Mouse (Mus musculus): ENCODE results near the gene Kdelr1. TPM values are rescaled to one million over a fixed set of nuclear protein-coding genes. Genes with fewer than 3 reads are reported as not detected.

Gene Kdelr1
- 150 and 157 TPM in 2 replicates for polyA plus RNA-seq (2014; fragmentation: Nextera tagmentation; extraction: Ambion mirVana)

GRCm38 (mm10) chr7:45872624-45873023 is at the start of gene Kdelr1:
TSS of gene Kdelr1 (plus strand) at chr7:45872772.
- Histone ChIP-seq H3K9me3 (ENCODE audit: control insufficient read depth, low read depth, low read length) (no peaks in the 10 kb centered on the region), H3K27me3 (ENCODE audit: control insufficient read depth, insufficient read depth, low read length) (0 out of 2 replicates have a peak, but pooled peaks cover 9% of the 10 kb centered on the region), H3K4me3 (ENCODE audit: low read depth, low read length) (peak within 1 kb of the TSS; percentile 76), H3K4me2 (replicated peaks; ENCODE audit: low read depth, low read length) (peak within 1 kb of the TSS; percentile 89), H3K27ac (ENCODE audit: low read length) (peak within 1 kb of the TSS; percentile 93), H3K9ac (replicated peaks; ENCODE audit: low read depth, low read length) (peak within 1 kb of the TSS; percentile 90), H3K36me3 (ENCODE audit: control insufficient read depth, insufficient read depth, low read length) (peaks cover 31% of the 10 kb centered on the region), H3K4me1 (ENCODE audit: control insufficient read depth, insufficient read depth, low read length) (peaks cover 39% of the 10 kb centered on the region; the same call in 1 of the 2 replicates)
- WGBS: 1% methylated on average over 18 of the region's 18 CpGs
- peak; percentile 74 for ATAC-seq (ENCODE audit: insufficient number of reproducible peaks, insufficient read depth, low FRiP score, low read depth)

DNA sequence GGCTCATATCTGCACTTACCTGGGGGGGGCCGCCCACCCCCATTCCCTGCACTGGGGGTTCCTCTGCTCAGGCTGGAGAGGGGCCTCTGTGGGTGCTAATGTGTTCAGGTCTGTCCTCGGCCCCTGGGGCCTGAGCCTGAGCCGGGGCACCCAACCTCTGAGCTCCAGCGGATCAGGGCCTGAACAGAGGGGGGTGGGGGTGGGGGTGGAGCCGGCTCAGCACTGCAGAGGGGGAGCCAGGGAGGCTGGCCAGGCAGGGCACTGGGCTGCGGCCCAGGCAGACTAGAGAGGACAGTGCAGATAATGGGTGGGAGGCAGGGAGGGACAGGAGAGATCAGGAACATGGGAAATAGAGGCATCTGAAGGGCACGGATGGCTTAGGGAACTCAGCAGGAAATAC is 48.0 kb upstream of the Kdelr1 start, which contains the start of gene Kcnj14:
Kcnj14 (minus strand) TSS at position 185 of the 400 bp plus-strand sequence.
- no peak within 1 kb of the TSS for H3K9ac ChIP-seq (replicated peaks; ENCODE audit: low read depth, low read length)
- H3K36me3 ChIP-seq (ENCODE audit: control insufficient read depth, insufficient read depth, low read length): peaks cover 53% of the 10 kb centered on the region
- ATAC-seq (ENCODE audit: insufficient number of reproducible peaks, insufficient read depth, low FRiP score, low read depth): no peak
- no peak within 1 kb of the TSS for H3K4me3 ChIP-seq (ENCODE audit: low read depth, low read length)
- no peak within 1 kb of the TSS for H3K27ac ChIP-seq (ENCODE audit: low read length)
- no peaks in the 10 kb centered on the region for H3K9me3 ChIP-seq (ENCODE audit: control insufficient read depth, low read depth, low read length)
- no peaks in the 10 kb centered on the region for H3K27me3 ChIP-seq (ENCODE audit: control insufficient read depth, insufficient read depth, low read length)
- peaks cover 2% of the 10 kb centered on the region; the same call in 1 of the 2 replicates for H3K4me1 ChIP-seq (ENCODE audit: control insufficient read depth, insufficient read depth, low read length)
- no peak within 1 kb of the TSS for H3K4me2 ChIP-seq (replicated peaks; ENCODE audit: low read depth, low read length)
- WGBS: 69% methylated on average over 7 of the region's 7 CpGs

- Histone ChIP-seq H3K4me3 (ENCODE audit: low read depth, low read length) (no peak overlapping the region), H3K4me1 (ENCODE audit: control insufficient read depth, insufficient read depth, low read length) (peaks cover 7% of the 10 kb centered on the region; the same call in 1 of the 2 replicates), H3K9ac (replicated peaks; ENCODE audit: low read depth, low read length) (no peak overlapping the region), H3K4me2 (replicated peaks; ENCODE audit: low read depth, low read length) (no peak overlapping the region), H3K27ac (ENCODE audit: low read length) (no peak overlapping the region), H3K9me3 (ENCODE audit: control insufficient read depth, low read depth, low read length) (no peaks in the 10 kb centered on the region), H3K36me3 (ENCODE audit: control insufficient read depth, insufficient read depth, low read length) (peaks cover 54% of the 10 kb centered on the region), H3K27me3 (ENCODE audit: control insufficient read depth, insufficient read depth, low read length) (peaks cover under 1% of the 10 kb centered on the region; the same call in 1 of the 2 replicates)
- WGBS: 93% methylated on average over 7 of the region's 7 CpGs
- ATAC-seq (ENCODE audit: insufficient number of reproducible peaks, insufficient read depth, low FRiP score, low read depth): no peak
These were observed 45.9 kb upstream of the Kdelr1 start for GRCm38 (mm10) chr7:45826631-45827030.

- peak; percentile 85 for ATAC-seq (ENCODE audit: insufficient number of reproducible peaks, insufficient read depth, low FRiP score, low read depth)
- Histone ChIP-seq H3K36me3 (ENCODE audit: control insufficient read depth, insufficient read depth, low read length) (peaks cover 38% of the 10 kb centered on the region), H3K27ac (ENCODE audit: low read length) (0 out of 2 replicates have a peak within 1 kb of the TSS, but pooled peaks have one; percentile 48), H3K27me3 (ENCODE audit: control insufficient read depth, insufficient read depth, low read length) (peaks cover 28% of the 10 kb centered on the region), H3K9ac (replicated peaks; ENCODE audit: low read depth, low read length) (peak within 1 kb of the TSS; percentile 51), H3K4me3 (ENCODE audit: low read depth, low read length) (peak within 1 kb of the TSS; percentile 93), H3K4me2 (replicated peaks; ENCODE audit: low read depth, low read length) (peak within 1 kb of the TSS; percentile 91), H3K4me1 (ENCODE audit: control insufficient read depth, insufficient read depth, low read length) (peaks cover 17% of the 10 kb centered on the region), H3K9me3 (ENCODE audit: control insufficient read depth, low read depth, low read length) (no peaks in the 10 kb centered on the region)
- under 1% methylated on average over 35 of the region's 35 CpGs for WGBS
These were observed 42.0 kb upstream of the Kdelr1 start, which contains the start of gene Grwd1 for GRCm38 (mm10) chr7:45830427-45831127. TSS of gene Grwd1 (minus strand) at chr7:45830944.

DNA sequence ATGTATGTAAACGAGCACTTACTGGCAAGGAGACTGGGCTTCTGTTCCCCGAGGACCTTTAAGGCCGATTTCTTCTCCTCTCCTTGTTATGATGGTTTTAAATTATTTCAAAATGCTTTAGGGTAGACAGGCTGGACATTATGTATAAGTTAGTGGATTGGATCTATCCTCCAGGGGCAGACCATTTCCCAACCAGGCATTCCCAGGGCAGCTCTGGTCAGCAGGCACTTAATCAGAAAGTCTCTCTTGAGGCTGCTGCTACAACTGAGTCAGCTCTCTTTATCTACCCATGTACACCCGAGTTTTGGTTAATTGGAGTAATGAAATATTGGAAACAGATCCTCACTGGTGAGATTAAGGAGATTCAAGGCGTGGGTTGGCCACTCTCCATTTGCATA is 41.4 kb upstream of the Kdelr1 start:
- Histone ChIP-seq H3K4me2 (replicated peaks; ENCODE audit: low read depth, low read length) (peak overlapping the region; percentile 91), H3K4me3 (ENCODE audit: low read depth, low read length) (peak overlapping the region; percentile 93), H3K27me3 (ENCODE audit: control insufficient read depth, insufficient read depth, low read length) (peaks cover 28% of the 10 kb centered on the region), H3K36me3 (ENCODE audit: control insufficient read depth, insufficient read depth, low read length) (peaks cover 32% of the 10 kb centered on the region), H3K9ac (replicated peaks; ENCODE audit: low read depth, low read length) (no peak overlapping the region), H3K4me1 (ENCODE audit: control insufficient read depth, insufficient read depth, low read length) (peaks cover 17% of the 10 kb centered on the region), H3K9me3 (ENCODE audit: control insufficient read depth, low read depth, low read length) (no peaks in the 10 kb centered on the region), H3K27ac (ENCODE audit: low read length) (no peak overlapping the region)
- no peak for ATAC-seq (ENCODE audit: insufficient number of reproducible peaks, insufficient read depth, low FRiP score, low read depth)
- 30% methylated on average over 5 of the region's 5 CpGs for WGBS

DNA sequence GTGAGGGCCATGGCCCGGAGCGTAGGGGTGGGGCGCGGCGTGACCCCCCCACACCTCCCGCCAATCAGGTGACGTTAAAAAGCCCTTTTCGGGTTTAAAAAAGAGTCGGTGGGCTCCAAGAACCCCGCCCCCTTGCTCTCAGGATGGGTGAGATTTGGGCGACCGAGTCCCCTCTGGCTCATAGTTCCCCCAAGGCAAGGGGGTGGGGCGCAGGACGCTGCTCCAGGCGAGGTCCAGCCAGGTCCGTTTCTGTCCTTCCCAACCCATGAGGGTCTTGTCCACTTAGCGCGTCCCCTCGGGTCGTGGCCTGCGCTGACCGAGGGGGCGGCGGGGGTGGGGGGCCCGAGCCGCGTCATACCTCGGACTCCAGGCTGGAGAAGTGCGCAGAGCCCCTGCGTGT is 40.1 kb upstream of the Kdelr1 start:
- Histone ChIP-seq H3K4me3 (ENCODE audit: low read depth, low read length) (peak overlapping the region; percentile 39), H3K36me3 (ENCODE audit: control insufficient read depth, insufficient read depth, low read length) (peaks cover 19% of the 10 kb centered on the region), H3K4me2 (replicated peaks; ENCODE audit: low read depth, low read length) (peak overlapping the region; percentile 52), H3K9me3 (ENCODE audit: control insufficient read depth, low read depth, low read length) (no peaks in the 10 kb centered on the region), H3K9ac (replicated peaks; ENCODE audit: low read depth, low read length) (no peak overlapping the region), H3K27me3 (ENCODE audit: control insufficient read depth, insufficient read depth, low read length) (peaks cover 28% of the 10 kb centered on the region), H3K27ac (ENCODE audit: low read length) (no peak overlapping the region), H3K4me1 (ENCODE audit: control insufficient read depth, insufficient read depth, low read length) (peaks cover 17% of the 10 kb centered on the region)
- no peak for ATAC-seq (ENCODE audit: insufficient number of reproducible peaks, insufficient read depth, low FRiP score, low read depth)
- WGBS: 11% methylated on average over 30 of the region's 30 CpGs

GRCm38 (mm10) chr7:45833148-45833790 is 39.3 kb upstream of the Kdelr1 start:
- Histone ChIP-seq H3K9me3 (ENCODE audit: control insufficient read depth, low read depth, low read length) (no peaks in the 10 kb centered on the region), H3K27me3 (ENCODE audit: control insufficient read depth, insufficient read depth, low read length) (peaks cover 28% of the 10 kb centered on the region), H3K9ac (replicated peaks; ENCODE audit: low read depth, low read length) (peak overlapping the region; percentile 14; the same call in 1 of the 2 replicates), H3K4me3 (ENCODE audit: low read depth, low read length) (peak overlapping the region; percentile 39), H3K4me1 (ENCODE audit: control insufficient read depth, insufficient read depth, low read length) (peaks cover 17% of the 10 kb centered on the region), H3K27ac (ENCODE audit: low read length) (no peak overlapping the region), H3K4me2 (replicated peaks; ENCODE audit: low read depth, low read length) (peak overlapping the region; percentile 52), H3K36me3 (ENCODE audit: control insufficient read depth, insufficient read depth, low read length) (peaks cover 13% of the 10 kb centered on the region; the same call in 1 of the 2 replicates)
- no peak for ATAC-seq (ENCODE audit: insufficient number of reproducible peaks, insufficient read depth, low FRiP score, low read depth)
- WGBS: under 1% methylated on average over 68 of the region's 86 CpGs

- peak overlapping the region; percentile 52 for H3K4me2 ChIP-seq (replicated peaks; ENCODE audit: low read depth, low read length)
- peaks cover 28% of the 10 kb centered on the region for H3K27me3 ChIP-seq (ENCODE audit: control insufficient read depth, insufficient read depth, low read length)
- H3K27ac ChIP-seq (ENCODE audit: low read length): no peak overlapping the region
- no peaks in the 10 kb centered on the region for H3K9me3 ChIP-seq (ENCODE audit: control insufficient read depth, low read depth, low read length)
- peak overlapping the region; percentile 39 for H3K4me3 ChIP-seq (ENCODE audit: low read depth, low read length)
- H3K36me3 ChIP-seq (ENCODE audit: control insufficient read depth, insufficient read depth, low read length): peaks cover 6% of the 10 kb centered on the region; the same call in 1 of the 2 replicates
- no peak for ATAC-seq (ENCODE audit: insufficient number of reproducible peaks, insufficient read depth, low FRiP score, low read depth)
- peak overlapping the region; percentile 14; the same call in 1 of the 2 replicates for H3K9ac ChIP-seq (replicated peaks; ENCODE audit: low read depth, low read length)
- 4% methylated on average over 22 of the region's 31 CpGs for WGBS
- peaks cover 17% of the 10 kb centered on the region for H3K4me1 ChIP-seq (ENCODE audit: control insufficient read depth, insufficient read depth, low read length)
These were observed 38.6 kb upstream of the Kdelr1 start for GRCm38 (mm10) chr7:45833924-45834323.
